Mouse (Mus musculus): ENCODE results near the gene Clec2d. TPM values are rescaled to one million over a fixed set of nuclear protein-coding genes. Genes with fewer than 3 reads are reported as not detected.

The Clec2d gene
- polyA plus RNA-seq, 1 experiment: 250 TPM

DNA sequence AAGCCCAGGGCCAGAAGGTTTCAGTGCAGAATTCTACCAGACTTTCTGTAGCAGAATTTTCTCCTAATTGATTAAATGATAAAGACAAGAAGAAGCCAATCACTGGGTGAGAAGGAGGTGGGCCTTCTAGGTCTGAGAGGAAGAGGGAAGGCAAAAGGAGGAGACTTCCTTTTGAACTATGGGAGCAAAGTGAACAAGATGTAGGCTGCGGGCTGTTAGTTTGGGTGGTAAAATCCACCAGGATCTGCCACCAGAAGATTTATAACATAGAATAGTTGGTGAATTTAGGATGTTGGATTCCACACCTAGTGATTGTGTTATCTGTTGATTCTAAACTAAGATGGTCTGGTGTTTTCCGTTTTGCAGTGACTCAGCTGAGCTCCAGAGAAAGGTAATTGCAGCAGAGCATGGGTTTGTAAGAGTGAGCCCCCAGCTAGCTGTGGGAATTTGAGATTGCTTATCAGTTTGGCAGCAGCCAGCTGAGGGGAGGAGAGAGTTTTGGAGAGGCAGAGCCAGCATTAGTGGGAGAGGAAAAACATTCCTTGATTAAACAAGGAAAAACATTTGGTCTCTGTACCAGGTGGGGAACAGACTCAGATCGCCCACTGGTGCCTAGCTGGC is 39.6 kb downstream of the Clec2d start:
- no peak for DNase-seq
- Histone ChIP-seq H3K4me1 (ENCODE audit: control insufficient read depth, insufficient read depth, low read length) (peaks cover 41% of the 10 kb centered on the region), H3K4me3 (replicated peaks; ENCODE audit: extremely low read depth, low read depth, low read length) (no peak overlapping the region)
- TF ChIP-seq CTCF (IDR thresholded peaks at IDR 0.05; ENCODE audit: insufficient read depth, low read length): no peak
- 0 out of 2 replicates have a peak, but pooled peaks have one; percentile 28 for TF ChIP-seq POLR2A (IDR thresholded peaks at IDR 0.05; ENCODE audit: borderline replicate concordance, extremely low read depth, low read depth, low read length)
- WGBS: 46% methylated on average over 3 of the region's 3 CpGs

- H3K4me3 ChIP-seq (replicated peaks; ENCODE audit: extremely low read depth, low read depth, low read length): no peak overlapping the region
- WGBS: 71% methylated on average over 1 of the region's 1 CpGs
- no peak for DNase-seq
- TF ChIP-seq POLR2A (IDR thresholded peaks at IDR 0.05; ENCODE audit: borderline replicate concordance, extremely low read depth, low read depth, low read length) (no peak), CTCF (IDR thresholded peaks at IDR 0.05; ENCODE audit: insufficient read depth, low read length) (no peak)
- peaks cover 32% of the 10 kb centered on the region for H3K4me1 ChIP-seq (ENCODE audit: control insufficient read depth, insufficient read depth, low read length)
These were observed 40.6 kb downstream of the Clec2d start for GRCm38 (mm10) chr6:129221053-129221452.

GRCm38 (mm10) chr6:129222188-129222800 is 41.9 kb downstream of the Clec2d start:
- TF ChIP-seq POLR2A (IDR thresholded peaks at IDR 0.05; ENCODE audit: borderline replicate concordance, extremely low read depth, low read depth, low read length) (no peak), CTCF (IDR thresholded peaks at IDR 0.05; ENCODE audit: insufficient read depth, low read length) (no peak)
- Histone ChIP-seq H3K4me3 (replicated peaks; ENCODE audit: extremely low read depth, low read depth, low read length) (no peak overlapping the region), H3K4me1 (ENCODE audit: control insufficient read depth, insufficient read depth, low read length) (peaks cover 25% of the 10 kb centered on the region)
- 64% methylated on average over 3 of the region's 3 CpGs for WGBS
- no peak for DNase-seq

DNA sequence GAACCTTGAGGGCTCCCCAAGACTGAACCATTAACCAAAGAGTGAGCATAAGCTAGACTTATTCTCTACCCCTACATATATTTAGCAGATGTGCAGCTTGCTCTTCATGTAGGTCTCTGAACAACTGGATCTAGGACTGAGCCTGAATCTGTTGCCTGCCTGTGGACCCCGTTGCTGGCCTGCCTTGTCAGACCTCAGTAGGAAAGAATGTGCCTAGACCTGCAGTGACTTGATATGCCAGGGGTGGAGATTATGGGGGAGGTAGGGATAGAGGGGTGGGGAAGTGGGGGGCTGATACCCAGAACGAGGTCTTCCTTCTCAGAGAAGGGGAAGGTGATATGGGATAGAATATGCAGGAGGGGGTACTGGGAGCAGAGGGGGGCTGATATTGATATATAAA is 43.2 kb downstream of the Clec2d start:
- TF ChIP-seq POLR2A (IDR thresholded peaks at IDR 0.05; ENCODE audit: borderline replicate concordance, extremely low read depth, low read depth, low read length) (no peak), CTCF (IDR thresholded peaks at IDR 0.05; ENCODE audit: insufficient read depth, low read length) (no peak)
- Histone ChIP-seq H3K4me1 (ENCODE audit: control insufficient read depth, insufficient read depth, low read length) (peaks cover 28% of the 10 kb centered on the region), H3K4me3 (replicated peaks; ENCODE audit: extremely low read depth, low read depth, low read length) (no peak overlapping the region)
- no peak for DNase-seq
- WGBS: 52% methylated on average over 2 of the region's 2 CpGs

DNA sequence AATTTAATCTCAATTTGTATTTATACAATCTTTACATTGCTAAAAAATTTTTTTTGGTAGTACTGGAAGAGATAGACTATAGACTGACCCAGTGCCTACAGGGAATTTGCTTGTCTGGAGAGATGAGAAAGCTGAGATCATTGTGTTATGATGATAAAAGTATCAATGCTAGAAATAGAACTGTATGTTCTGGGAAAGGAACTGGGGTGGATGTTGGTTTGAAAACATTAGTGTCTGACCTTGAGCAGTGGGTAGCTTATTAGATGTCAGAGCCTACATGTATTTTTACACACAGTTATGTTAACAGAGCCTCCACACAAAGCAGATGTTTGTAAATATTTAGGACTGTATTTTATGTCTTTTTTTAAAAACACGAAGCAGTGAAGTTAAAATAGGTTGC is 43.7 kb downstream of the Clec2d start:
- Histone ChIP-seq H3K4me1 (ENCODE audit: control insufficient read depth, insufficient read depth, low read length) (peaks cover 33% of the 10 kb centered on the region), H3K4me3 (replicated peaks; ENCODE audit: extremely low read depth, low read depth, low read length) (no peak overlapping the region)
- TF ChIP-seq CTCF (IDR thresholded peaks at IDR 0.05; ENCODE audit: insufficient read depth, low read length): no peak
- no peak for TF ChIP-seq POLR2A (IDR thresholded peaks at IDR 0.05; ENCODE audit: borderline replicate concordance, extremely low read depth, low read depth, low read length)
- no peak for DNase-seq
- WGBS: 47% methylated on average over 1 of the region's 1 CpGs

GRCm38 (mm10) chr6:129225078-129225477 is 44.7 kb downstream of the Clec2d start:
- TF ChIP-seq POLR2A (IDR thresholded peaks at IDR 0.05; ENCODE audit: borderline replicate concordance, extremely low read depth, low read depth, low read length): no peak
- H3K4me3 ChIP-seq (replicated peaks; ENCODE audit: extremely low read depth, low read depth, low read length): no peak overlapping the region
- H3K4me1 ChIP-seq (ENCODE audit: control insufficient read depth, insufficient read depth, low read length): peaks cover 36% of the 10 kb centered on the region
- WGBS: 52% methylated on average over 2 of the region's 2 CpGs
- no peak for DNase-seq

- peaks cover 54% of the 10 kb centered on the region for H3K4me1 ChIP-seq (ENCODE audit: control insufficient read depth, insufficient read depth, low read length)
- TF ChIP-seq POLR2A (IDR thresholded peaks at IDR 0.05; ENCODE audit: borderline replicate concordance, extremely low read depth, low read depth, low read length) (no peak), CTCF (IDR thresholded peaks at IDR 0.05; ENCODE audit: insufficient read depth, low read length) (no peak)
- H3K4me3 ChIP-seq (replicated peaks; ENCODE audit: extremely low read depth, low read depth, low read length): no peak overlapping the region
- 17% methylated on average over 3 of the region's 3 CpGs for WGBS
- DNase-seq: no peak
These were observed 48.7 kb downstream of the Clec2d start for GRCm38 (mm10) chr6:129228935-129229773.

DNA sequence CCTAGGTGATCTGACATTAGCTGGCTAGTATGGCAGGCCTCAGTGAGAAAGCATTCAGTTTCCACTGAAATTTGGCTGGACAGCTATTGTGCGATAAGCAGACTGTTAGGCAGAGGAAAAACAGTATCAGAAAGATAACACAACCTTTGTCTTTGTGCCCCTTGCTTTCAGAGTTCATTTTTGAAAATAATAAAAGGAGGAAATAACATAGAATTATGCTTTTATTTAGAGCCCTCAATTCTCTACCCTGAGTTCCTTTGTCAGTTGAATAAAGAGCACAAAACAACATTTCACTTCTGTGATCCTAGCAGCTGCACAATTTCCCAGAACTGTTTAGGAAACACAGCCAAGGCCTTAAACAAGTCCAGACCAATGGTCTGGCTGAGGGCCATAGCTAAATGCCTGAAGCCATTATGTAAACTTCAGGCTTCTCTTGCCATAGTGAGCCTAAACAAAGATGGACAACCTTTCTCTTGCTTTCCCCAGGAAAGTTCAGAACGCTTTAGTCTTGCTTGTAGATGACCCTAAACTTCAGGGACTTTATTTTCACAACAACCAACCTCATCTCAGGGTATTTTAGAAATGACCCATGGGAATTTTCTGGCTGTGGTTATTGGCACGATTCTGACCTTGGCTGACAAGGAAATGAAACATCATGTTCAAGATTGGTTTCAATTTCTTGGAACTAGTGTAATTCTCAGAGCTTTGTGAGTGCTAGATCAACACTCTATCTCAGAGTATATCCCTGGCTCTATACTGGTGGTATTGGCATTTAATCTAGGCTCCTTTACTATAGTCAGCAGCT is 49.6 kb downstream of the Clec2d start:
- H3K4me1 ChIP-seq (ENCODE audit: control insufficient read depth, insufficient read depth, low read length): peaks cover 56% of the 10 kb centered on the region
- 9% methylated on average over 3 of the region's 3 CpGs for WGBS
- no peak overlapping the region for H3K4me3 ChIP-seq (replicated peaks; ENCODE audit: extremely low read depth, low read depth, low read length)
- TF ChIP-seq POLR2A (IDR thresholded peaks at IDR 0.05; ENCODE audit: borderline replicate concordance, extremely low read depth, low read depth, low read length) (no peak), CTCF (IDR thresholded peaks at IDR 0.05; ENCODE audit: insufficient read depth, low read length) (no peak)
- no peak for DNase-seq

Measured in lung, adult 2 months (tissue).